Mouse (Mus musculus): ENCODE results near the gene Cubn. TPM values are rescaled to one million over a fixed set of nuclear protein-coding genes. Genes with fewer than 3 reads are reported as not detected.

Cubn gene
- polyA plus RNA-seq, 3 experiments from 2014 or later: 0.11 TPM; not detected in 2

DNA sequence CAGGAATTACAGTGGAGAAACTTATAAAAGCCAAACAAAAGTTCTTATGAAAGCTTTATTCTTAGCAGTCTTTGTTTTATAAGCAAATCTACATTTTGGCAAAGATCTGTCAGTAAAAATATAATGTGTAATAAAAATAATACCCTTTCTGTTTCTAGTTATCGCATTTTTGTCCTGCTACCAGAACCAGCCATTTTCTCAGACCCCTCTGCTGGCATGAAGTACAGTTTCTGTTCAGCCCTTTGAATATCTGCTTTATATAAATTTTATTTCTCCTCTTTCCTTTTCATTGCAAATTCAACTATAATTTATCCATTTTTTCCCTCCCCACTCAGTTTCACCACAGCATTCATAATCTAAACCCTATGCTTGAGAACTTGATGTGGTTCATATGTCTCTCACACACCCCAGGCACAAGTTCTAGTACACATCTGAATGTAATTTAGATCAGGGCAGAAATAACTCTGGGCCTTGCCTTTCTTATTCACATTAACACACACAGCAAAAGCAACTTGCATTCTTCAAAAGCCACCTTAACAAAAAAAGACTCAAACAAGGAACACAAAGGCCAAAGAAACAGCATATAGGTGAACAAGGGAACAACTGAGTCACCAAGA lies 139.4 kb downstream of the Cubn start:
- ATAC-seq: no peak

DNA sequence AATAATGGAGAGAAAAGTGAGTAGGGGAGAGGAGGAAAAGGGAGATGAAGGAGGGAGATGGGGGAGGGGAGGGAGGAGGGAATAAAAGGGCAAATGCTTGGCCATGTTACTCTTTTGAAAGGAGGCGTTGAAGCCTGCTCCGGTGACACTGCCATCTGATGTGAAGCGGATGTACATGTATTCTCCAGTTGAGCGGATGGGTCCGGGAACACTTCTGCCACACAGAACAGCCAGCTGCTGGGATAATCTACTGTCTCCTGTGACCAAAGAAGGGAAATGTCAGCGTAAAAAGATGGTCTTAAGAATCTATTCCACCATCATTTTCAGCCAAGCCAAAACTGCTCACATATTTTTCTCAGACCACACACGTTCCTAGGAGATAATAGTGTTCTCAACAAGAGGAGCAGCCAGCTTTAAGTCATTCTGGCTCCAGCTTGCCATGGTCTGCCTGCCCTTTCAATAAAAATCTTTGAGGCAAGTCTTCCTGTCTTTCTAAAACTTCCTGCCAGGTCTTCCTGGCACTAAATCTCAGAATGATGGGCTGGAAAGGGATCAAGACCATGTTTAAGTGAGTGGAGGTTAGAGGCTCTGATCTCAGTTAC lies 149.2 kb downstream of the Cubn start:
- ATAC-seq: no peak

DNA sequence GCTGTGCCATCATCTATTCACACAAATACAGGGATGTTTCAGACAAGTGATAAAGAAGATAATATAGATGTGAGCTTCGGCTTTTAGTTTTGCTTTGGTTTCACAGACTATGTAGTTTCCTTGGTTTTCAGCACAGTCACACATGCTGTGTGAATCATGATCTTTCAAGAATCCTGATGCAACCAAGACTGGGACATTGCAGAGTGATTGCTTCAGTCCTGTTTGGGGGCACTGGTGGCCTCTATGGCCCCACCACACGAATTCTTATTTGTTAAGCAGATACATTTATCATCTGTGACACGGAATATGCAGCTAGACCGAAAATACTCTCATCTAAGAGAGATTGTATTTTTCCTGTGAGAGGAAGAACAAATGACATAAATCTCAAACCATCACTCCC lies 156.2 kb downstream of the Cubn start:
- no peak for ATAC-seq

DNA sequence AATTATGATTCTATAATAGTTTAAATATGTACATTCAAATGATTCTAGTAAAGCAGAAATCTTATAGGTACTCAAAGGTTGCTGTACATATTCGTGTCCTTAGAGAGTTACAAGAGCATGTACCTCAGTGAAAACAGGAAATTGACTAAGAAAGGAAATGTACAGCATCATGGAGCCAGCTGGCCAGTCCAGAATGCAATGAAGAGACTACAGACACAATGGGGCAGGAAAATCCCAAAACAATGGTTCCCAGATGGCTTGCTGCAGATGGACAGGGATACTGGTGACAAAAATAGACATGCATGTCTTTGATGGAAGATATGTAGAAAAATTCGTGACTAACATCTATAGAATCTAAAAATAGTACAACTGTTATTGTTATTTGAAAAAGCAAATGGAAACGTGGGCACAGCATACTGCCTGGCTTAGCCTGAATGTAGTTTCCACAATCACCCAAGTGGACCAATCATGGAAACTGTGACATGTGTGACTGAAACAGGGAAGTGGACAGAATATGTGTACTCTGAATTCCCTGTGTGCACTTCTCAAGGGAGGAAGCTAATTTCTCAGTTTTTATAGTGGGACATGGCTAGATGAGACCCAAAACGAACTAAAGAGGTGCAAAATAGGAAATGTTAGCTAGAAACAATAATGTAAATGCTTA lies 161.7 kb downstream of the Cubn start:
- no peak for ATAC-seq

DNA sequence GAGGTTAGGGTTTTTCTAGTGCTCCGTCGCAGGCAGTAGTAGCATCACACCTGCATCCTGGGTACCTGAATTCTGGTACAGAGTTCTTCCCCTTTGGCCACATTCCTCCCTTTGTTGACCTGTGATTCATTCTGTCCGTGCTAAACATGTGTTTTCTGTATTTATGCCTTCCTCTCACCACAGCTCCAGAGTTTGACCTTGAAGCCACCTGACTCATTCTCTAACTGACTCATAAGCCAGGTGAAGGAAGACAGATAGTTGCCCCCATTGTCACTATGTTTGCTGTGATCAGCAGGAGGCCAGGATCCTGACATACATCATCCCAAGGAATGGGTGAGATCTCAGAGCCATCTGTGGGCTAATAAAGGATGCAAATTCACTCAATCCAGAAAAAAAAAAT lies 188.2 kb downstream of the Cubn start:
- no peak for ATAC-seq

DNA sequence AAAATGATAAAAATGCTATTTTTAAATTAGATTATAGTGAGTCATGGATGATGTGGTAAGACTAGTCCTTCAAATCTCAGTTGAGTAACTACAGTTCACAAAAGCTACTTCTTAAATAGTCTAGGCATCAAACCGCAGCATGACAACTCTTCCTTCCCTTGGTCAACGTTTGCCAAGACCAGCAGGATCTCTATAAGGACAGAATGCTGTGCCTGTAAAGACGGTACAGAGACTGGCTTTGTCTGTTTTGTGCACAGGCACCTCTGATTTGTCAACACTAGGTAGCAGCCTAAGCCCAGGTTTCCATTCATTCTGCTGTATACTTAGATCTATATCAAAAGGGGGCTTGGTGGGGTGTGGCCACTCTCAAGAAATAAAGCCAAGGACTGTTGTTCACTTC lies 192.6 kb downstream of the Cubn start:
- peak; percentile 69 for ATAC-seq

DNA sequence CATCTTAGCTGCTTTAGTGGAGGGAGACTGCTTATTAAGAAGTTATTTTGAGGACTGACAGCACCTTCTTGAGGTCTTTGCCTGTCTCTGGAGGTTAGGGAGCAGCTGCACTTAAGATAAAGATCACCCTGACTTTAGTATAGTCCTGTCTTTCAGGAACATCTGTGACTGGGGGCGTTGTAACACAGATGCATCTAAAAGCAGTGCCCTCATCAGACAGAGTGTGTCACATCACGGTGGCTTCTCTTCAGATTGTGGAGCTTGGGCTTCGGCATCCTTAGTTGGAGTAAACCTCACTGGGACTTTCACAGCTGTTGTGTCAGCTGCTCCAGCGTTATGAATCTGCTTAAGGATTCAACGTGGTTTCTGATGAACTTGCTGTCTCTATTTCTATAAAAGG lies 193.9 kb downstream of the Cubn start:
- no peak for ATAC-seq

DNA sequence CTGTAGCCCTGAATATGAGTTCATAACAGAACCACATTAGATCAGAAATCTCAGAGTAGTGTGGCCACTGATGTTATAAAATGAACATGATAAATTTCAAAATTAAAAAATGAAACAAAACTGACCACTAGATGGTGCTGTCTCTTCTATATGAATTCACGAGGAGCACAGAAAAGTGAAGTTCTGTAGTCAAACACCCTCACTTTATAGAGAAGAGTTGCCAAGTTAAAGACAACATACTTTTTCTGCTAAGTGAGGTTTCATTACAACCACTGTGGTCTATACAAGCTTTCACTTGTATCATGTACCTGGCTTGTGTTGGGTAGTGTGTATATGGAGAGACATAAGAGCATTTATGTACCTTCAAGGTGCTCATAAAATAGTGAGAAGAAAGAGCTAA lies 201.0 kb downstream of the Cubn start:
- ATAC-seq: peak; percentile 48

DNA sequence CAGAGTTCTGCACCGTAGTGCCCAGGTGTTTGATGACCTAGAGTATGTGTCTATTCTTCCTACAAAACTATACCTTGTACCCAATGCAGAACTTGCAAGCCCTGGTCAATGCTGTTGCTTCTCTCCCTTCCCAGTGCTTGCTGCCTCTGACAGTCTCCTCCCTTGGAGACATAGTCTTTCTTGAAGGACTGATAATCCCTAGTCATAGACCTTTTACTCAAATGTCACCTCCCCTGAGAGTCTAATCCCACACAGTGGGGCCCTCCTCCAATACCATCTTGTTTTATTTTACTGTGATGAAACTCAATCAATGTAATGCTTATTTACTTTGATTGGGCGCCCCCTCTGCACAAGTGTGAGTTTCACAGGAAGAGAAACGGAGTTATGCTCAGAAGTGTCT lies 201.5 kb downstream of the Cubn start:
- ATAC-seq: no peak

DNA sequence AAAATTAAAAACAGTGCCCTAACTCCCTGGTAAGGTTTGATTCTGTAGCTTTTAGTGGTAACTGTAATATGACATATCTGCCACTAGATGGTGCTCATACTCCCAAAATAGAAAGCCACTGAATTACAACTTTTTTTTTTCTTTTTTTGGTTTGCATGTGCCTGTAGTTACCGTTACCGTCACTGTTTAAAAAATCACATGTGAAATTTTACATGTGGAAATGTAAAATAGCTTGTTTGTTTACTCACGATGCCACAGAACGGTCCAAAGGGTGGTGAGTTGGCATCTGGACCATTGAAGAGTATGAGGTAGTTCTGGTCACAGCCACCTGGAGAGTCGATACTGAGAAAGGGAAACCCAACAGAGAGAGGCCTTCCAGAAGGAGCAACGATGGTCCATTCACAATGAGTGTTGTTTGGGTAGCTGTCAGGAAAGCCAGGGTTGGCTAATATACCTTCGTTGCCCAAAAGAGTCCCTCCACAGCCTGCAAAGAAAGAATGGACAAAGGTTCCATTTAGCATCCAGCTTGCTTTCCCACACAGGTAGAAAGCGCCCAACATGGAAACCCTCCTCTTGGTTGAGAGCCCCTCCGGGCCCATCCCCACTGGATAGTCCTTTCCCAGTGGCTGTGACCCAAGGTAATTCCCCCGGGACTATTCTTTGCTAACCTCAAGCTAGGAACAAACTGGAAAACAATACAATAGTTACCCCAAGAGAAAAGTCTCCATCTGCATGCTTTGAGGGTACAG lies 213.3 kb downstream of the Cubn start:
- peak; percentile 72 for ATAC-seq

DNA sequence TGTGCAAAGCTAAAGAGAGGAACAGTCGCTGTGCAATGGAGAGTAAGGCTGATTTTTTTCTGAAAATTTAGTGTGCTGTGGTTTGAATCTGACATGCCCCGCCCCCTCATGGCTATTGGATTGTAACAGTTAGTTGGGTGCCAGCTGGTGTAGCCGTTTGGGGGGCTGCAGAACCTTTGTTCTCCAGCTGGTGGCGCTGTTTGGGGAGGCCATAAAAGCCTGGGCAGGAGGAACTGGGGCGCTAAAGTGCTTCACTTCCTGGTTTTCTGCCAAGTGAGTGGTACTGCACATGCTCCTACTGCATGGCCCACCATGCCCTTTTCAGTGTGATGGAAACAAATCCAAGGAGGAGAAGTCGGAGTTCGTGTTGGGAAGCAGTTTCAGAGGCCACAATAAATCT lies 215.7 kb downstream of the Cubn start:
- no peak for ATAC-seq

DNA sequence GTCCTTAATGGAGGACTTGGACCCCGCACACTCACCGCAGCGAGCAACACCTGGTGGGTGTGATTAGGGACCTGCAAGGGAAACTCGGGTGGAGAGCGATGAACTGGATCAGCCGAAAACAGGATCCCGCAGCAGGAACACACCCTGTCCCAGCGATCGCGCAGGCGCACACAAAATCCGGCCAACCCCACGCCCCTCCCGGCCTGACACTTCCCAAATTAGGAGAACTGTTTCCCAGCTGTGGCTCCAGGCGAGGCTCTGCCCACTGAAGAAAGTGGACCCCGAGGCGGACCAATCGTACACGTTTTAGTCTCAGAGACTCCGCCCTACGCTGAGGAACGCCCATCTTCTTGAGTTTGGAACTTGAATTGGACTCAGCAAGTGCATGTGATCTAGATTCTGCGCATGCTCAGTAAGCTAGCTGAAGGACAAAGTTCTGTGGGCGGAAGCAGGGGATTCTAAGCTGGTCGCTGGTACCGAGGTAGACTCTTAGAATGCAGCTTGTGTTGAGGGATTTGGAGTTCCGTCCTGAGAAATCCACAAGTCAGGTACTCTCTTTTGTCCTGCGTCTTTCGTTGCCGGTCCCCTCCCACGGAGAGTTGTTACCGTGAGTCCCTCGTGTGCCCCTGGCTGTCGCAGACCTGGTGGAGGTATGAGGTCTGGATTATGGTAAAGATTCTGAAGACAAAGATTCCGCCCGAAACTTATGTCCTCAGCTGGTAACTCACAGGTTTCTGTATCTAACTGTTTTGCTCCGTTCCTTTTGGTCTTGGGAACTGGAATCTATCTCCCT lies 220.3 kb downstream of the Cubn start, which contains the start of gene Rsu1:
TSS of gene Rsu1 (minus strand) at position 251 of the 793 bp plus-strand sequence.
- ATAC-seq: peak; percentile 96

DNA sequence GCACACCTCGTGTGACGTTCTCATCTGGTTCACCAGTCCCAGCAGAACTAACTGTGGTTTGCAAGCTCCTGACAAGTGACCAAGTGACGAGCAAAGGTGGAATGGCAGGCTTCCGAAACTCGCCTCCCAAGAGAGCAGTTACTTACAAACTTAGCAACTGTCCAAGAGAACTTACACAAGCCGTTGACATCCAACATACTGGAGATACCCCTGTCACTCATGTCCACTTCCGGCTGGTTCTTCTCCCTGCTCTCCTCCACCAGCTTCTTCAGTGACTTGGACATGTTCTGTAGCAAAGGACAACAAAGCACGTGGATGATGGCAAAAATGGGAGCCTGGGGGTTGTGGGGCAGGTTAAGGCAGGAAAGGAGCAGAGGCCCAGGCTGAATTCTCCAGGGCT lies 220.9 kb downstream of the Cubn start:
- peak; percentile 8 for ATAC-seq

DNA sequence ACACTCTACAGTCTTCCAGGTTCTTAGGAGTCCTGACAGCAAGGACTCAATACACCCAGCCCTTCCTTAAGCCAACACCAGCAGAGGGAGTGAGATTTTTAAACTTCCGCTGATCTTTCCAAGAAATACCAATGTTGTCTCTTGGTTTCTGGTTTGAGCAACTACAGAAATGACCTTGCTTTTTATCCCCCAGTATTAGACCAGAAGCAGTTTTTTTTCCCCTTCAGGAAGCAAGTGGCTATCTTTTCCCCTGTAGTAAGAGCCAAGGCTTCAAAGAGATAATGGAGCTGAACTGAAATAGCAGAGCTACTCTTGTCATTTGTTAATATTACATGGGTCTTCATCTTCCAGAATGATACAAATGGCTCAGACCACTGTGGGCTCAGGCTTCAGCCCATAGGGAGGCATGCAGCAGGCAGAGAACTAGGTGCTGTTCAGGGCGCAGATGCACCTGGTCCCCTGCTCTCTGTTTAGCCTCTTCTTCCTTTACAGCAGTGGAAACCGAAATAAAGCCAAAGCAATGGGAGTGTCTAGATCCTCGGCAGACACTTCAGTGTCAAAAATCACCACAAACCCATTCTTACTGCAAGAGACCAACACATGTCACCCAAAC lies 222.8 kb downstream of the Cubn start:
- ATAC-seq: no peak

DNA sequence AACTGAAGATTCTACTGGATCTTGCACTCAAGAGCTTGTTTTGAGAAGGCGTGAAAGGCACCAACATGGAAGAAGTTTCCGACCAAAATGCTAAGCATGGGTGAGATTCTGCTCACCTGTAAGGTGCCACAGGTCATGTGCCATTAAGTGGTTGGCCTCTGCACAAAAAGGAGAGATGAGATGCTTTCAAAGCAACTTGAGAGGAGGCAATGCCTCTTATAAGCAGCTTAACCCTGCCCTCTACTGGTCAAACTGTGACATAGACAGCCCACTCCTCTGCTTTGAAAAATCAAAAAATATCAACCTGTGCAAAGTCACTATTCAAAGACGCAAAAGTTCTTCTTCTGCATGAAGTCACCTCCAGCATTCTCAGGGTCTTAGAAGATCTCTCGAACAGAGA lies 226.7 kb downstream of the Cubn start:
- peak; percentile 89 for ATAC-seq

DNA sequence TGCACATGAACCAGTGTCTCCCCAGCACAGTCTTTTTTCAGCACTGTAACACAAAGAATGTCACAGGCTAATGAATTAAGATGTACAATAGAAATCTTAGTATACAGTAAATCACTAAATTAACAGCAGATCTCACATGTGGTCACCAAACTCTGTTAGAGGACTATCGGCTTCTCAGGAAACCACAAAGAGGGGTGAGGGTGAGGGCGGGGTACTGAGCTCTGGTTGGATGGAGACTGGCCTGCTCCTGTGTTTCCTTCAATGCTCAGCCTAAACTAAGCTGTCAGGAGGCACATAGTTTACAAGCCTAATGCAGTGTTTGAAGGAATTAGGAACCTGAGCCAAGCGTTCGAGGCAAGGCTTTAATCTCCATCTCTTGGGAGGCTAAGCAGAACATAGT lies 228.5 kb downstream of the Cubn start:
- no peak for ATAC-seq

DNA sequence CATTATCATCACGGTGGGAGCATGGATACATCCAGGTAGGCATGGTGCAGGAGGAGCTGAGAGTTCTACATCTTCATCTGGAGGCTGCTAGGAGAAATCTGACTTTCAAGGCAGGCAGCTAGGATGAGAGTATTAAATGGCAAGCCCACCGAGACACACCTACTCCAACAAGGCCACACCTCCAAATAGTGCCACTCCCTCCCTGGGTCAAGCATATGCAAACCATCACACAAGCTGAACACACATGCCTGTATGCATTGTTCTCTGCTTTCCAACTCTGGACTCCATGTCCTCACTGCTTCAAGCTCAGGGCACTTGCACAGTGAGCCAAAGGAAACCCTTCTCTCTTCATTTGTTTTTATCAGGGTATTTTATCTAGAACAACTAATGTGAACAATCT lies 233.0 kb downstream of the Cubn start:
- no peak for ATAC-seq

DNA sequence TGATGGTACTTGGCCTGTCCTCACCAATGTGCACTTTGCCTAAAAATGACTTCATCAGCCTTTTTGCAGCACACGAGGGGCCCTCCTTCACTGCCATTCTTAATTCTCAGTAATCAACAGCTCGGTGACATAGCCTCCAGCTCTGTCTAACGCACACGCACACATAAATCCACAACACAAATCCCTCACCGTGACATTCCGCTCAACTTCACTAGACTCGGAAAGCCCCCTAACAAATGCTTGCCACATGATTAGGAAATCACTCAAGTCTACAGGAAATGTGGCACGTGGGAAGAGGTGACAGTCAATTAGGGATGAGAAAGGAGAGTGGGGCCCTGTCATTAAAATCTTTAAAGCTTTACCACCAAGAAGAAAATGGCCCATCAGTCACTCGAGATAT lies 250.9 kb downstream of the Cubn start:
- ATAC-seq: no peak

DNA sequence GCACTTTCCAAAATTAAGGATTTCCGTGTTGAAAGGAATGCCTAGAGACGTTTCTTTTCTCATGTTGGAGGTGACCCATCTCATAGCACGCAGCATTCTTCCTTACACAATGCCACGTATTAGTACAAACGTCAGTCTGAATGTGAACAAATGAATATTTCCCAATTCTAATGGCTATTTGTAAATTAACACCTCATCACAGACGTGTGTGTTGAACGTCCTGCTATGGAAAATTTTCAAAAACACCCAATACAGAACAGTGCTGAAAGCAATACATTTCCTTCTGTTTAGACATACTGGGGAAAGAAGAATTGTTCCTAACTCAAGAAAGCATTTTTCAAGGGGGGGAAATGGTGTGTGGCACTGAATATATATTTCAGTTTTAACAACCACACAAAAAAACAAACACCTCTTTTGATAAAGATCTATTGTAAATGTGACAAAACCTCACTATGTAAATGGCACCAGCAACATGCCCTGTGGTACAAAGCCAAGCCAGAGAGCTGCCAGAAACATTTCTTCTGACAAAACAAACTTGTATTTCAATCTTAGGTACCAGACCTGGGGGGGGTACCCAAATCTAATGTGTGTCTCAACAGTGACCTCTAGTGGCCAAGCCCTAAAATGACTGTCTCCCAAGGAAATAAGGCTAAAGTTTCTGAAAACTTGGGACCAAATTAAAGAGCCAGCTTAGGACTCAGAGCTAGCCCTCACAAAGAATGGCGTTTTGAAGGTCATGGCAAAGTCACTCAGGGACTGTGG lies 254.3 kb downstream of the Cubn start:
- ATAC-seq: peak; percentile 60

DNA sequence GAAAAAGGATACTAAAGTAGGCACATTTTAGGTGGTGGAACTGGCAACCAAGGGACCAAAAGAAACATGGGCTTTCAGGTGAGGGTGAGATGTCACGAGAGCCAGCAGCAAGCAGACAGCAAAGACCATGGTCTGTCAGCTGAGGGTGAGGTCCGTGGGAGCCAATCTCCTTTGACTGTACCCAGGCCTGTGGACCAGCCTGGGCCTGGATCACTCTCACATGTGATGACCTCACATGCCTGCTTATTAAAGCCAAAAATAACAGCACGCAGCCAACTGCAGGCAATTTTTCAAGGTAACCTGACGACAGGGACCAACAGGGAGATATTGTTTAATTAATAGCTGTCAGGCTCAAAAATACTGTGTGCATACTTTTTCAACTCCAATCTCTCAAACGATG lies 255.9 kb downstream of the Cubn start:
- no peak for ATAC-seq

DNA sequence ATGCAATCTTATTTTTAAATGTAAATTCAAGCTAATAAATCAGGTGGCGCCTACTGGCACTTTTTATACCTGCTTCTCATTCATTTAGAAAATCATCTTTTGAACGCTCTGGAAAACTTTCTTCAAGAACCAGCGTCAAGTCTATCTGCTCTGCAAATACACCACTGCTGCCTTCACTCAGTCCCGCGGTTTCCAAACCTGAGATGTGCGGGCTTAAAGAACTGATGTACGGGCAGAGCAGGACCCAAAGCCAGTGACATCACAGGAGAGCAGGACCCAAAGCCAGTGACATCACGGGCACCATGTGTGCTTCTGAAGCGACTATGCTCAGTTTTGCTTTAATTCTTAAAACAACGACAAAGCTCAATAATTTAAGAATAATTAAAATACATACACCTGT lies 256.8 kb downstream of the Cubn start:
- no peak for ATAC-seq

DNA sequence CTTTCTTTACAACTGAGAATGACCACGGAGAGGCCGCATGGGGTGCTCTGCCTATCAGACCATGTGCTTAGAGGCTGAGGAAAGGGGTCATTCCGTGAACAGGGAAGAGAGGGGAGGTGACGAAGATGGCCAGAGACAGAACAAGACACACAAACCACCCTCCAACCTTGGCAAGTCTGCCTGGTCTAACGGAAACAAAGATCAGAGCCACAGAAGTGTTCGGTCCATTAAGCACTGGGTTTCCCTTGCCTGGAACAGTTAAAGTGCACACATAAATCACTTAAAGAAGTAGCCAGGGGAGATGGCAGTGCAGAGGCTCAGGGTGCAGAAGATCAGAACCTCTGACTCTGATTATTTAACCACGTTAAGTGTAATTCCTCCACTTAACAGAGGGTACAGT lies 257.7 kb downstream of the Cubn start:
- no peak for ATAC-seq
